Mouse (Mus musculus): ENCODE results near the gene Gypa.
A peak's percentile ranks its signal among the peaks of the same experiment; 100 is the strongest.

Gypa gene

DNA sequence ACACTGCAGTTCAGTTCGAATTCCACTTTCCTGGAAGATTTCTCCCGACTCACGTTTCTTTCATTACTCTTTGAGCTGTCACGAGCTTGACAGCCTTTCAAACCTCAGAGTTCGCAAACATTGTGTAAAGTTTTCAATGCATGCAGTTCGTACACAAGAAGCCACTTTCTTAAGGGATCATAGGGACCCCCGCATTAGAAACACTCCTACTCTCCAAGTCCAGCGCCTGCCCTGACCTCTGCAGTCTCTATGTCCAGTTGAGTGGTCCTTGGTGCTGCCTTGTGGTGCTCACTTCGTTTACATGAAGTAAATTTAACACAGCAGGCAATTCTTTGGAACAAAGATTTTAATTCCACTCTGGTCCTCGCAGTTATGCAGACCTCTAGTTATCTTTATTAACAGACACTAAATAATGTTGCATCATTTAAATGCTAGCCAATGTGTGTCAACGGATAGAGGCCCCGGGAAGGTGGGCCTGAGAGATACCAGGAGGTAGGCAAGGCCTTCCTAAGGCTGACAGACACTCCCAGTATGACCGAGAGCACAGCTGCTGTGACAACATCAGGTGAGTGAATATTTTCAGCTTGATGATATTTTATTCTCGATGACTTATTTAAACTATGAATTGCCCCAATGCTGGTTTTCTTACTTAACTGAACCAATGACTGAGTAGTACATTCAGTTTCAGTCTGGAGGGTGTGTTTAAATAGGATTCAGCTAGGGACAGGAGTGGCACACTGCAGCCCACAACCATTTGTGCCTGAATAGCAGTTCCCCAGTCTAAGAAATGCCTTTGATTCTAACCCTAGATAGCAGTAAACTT, at the start of gene Gypa:
Gene Gypa (plus strand): TSS at position 259 of the 823 bp plus-strand sequence.
- DNase-seq (ENCODE audit: low spot score) = peak; percentile 97

DNA sequence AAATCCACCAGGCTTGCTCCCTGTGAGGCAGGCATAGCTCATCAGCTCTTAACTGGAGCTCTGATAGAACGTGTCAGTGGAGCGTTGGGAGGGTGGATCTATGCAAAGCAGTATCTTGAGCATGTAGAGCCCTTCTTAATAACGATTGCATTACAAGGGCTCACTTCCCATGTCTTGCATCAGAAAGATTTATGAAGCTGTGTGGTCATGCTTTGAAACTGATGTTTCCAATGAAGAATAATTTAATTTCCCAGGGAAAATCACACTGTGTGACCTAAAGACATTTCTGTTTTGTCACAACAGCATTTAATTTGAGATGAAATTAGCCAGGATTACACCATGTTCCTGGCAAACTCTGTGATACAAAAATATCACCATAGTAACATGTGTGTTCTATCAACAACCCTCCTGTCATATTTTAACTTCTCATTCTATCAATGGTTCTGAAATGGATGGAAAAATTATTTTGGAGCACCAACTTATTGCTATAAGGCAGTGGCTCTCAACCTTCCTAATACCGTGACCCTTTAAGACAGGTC, 49.0 kb upstream of the Gypa start:
- DNase-seq (ENCODE audit: low spot score) = no peak

DNA sequence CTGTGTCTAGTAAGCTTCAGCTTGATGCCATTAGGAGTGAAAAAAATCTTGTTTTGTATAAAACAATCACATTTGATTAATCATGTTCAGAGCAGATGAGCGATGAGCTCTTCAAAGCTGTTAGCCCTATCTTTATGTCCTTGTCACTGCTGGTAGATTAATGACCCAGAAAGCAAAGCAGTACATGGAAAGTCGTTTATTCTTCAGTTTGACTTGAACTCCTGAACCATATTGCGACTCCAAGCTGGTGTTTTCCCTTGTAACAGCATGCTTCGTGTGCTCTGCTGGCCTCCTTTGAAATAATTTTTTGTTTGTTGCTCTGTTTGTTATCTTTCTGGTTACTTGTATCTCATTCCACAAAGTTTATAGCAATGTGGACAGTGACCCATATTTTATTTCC, 46.4 kb upstream of the Gypa start:
- DNase-seq (ENCODE audit: low spot score) = no peak

DNA sequence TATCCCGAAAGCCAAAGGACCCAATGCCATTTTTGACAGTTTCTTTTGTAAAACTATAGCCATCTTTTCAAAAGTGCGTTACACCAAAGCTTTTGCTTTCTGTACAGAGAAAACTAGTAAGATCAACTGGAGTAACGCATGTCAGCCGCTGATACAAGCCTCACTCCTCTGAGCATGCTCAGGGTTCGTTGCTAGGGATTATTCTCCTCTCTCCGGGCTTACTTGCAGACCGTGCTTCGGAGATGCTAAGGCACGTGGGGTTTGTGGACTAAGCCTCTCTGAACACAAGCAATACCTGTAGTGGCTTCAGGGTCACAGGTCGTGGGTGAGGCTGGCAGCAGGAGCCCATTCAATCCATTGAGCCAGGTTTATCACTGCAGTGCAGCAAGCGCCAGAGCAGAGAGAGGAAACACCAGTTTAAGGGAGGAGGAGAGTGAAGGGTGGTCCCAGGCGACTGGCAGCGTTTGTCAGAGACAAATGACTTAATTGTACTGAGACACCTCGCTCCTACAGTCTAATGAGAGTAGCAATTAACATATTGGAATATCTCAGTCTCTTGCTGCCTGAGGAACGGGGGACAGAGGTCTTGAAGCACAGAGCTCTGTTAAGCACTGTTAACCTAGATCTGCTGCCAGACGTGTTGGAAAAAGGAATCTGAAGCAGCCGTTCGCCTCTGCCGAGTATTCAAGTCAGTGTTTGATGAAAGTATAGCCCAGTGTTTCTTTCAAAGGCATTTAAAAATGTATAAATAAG, 41.5 kb upstream of the Gypa start:
- no peak for DNase-seq (ENCODE audit: low spot score)

DNA sequence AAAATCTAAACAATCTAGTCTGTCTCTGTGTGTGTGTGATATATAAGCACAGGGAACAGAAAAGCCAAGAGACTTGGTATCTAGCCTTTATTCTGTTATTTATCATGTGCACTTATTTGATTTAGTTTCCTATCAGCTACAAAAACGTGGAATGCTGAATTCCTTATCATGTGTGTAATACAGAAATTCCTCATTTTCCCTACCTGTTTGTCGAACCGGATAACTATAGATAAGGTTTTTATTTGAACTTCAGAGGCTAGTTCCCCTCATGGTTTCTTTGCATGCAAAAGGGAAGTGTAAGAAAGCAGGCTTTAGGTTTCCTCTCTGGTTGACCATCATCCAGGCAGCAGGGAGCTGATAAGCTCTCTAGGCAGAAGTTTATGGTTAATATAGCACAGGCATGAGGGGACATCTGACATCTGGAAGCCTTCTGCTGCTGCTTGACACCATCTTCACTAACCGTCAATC, 30.1 kb upstream of the Gypa start:
- no peak for DNase-seq (ENCODE audit: low spot score)

DNA sequence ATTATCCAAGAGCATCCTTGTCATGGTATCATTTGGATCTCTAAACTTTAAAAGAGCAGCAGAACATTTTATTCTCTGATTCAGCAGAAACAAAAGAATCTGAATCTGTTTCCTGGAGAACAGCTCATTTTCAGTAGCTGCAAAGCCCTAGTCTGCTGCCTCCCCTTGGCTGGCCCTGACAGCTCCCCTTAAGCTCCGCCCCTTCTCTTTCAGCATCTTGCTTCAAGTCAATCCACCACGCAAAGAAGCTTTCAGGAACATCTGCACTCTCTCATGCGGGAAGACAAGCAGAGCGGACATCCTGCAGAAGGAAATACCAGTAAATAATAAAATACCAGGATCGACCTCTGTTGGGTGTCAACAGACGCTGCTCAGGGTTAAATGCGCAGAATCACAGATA, 18.6 kb upstream of the Gypa start:
- DNase-seq (ENCODE audit: low spot score) = no peak

DNA sequence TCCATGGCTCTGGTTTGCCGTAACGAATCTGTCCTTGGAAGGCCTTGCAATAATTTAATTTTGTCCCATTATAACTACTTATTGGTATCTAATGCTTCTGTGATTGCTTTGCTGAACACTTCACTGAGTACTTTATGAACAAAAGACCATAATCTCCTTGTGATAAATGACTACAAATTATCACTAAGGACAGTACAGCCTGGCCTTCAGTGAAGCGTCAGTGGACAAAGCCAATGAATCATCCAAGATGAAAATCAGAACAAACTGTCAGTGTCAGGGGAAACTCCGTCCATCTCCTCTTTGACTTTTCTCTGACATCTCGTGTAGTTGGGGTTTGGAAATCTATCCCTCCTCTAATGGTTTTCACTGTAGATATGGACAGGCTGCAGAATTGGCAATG, 15.4 kb upstream of the Gypa start:
- no peak for DNase-seq (ENCODE audit: low spot score)

DNA sequence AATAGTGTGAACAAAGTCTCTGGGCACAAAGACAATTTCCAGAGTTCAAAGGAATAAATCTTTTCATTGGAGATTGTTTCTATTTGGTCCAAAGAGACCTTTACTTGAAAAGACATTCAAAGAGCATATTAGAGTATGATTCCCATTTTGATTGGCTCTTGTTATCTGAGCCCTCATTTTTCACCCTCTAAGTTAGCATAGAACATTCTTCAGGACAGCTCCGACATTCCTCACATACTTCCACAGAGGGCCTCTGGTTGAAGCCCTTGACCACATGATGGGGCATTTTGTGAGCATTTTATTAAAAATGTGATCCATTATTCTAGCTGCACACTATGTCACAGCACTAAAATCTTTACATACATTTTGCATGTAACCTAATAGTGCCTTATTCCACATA, 14.5 kb upstream of the Gypa start:
- DNase-seq (ENCODE audit: low spot score) = no peak

DNA sequence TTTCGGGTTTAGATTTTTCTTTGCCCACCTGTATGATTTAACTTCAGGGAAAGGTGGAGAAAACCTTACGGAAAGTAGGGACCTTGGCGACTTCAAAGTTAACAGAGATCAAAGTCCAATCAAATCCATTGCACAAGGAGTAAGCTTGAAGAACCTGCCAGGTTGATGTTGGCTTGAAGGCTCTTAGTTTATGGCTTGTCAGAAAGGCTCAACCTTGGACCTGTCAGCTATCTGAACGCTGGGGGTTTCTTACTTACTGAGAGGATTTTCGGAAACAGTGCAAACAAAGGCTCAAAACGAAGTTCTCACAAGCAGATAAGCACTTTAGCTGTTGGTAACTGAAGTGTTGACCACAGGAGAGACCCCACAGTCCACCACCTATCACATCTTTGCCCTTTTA, 11.4 kb upstream of the Gypa start:
- no peak for DNase-seq (ENCODE audit: low spot score)

DNA sequence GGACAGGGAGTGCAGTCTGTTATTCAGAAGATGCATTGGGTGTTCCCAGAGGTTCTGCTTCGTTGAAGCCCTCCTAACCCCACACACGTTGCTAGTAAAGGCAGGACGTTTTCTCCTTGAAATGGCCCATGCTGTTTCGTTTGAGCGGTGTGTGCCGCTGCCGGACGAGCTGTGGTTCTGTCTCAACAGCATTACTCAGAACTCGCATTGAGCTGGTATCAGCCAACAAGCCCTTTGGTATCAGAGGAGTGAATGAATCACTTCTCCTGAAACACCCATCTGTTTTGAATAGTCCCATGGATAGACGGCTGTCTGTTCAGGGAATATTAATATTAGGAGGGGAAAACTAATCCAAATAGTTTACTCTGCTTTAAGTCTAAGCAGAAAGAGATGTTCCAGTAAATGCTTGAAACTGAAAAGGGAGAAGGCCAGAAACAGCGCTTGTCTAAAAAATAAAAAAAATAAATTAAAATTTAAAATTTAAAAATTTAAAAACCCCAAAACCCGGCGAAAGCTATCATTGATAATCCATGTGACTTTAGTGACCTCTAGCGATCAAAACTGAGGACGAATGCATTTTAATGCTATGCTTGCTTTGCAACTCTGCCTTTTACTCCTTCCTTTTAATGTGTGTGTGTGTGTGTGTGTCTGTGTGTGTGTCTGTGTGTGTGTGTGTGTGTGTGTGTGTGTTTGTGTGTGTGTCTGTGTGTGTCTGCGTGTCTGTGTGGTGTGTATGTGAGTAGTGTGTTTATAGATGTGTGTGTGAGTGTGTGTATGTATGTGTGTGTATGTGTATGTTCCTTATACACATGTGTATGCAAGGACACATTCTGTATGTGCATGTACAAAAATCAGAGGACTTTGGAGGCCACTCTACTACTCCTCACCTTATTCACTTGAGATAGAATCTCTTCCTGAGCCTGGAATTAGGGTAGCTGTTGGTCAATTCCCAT, 10.5 kb upstream of the Gypa start:
- no peak for DNase-seq (ENCODE audit: low spot score)

DNA sequence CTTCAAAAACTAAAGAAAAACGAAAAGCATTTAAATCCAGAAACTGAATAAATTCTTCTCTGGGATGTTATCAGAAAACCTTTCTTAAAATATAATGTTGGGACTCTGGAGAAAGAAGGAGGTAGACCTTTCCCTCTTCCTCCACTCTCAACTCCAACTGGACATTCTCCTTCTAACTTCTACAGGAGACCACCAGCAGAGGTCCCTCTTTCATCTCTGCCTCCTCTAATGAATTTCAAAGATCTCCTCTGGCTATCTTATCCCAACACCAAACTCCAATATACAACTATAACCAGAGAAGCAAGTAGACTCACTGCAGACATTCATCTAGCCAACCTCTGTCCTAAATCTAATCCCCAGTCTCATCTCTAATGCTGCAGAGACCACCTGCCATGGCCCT, 2.0 kb upstream of the Gypa start:
- no peak for DNase-seq (ENCODE audit: low spot score)

DNA sequence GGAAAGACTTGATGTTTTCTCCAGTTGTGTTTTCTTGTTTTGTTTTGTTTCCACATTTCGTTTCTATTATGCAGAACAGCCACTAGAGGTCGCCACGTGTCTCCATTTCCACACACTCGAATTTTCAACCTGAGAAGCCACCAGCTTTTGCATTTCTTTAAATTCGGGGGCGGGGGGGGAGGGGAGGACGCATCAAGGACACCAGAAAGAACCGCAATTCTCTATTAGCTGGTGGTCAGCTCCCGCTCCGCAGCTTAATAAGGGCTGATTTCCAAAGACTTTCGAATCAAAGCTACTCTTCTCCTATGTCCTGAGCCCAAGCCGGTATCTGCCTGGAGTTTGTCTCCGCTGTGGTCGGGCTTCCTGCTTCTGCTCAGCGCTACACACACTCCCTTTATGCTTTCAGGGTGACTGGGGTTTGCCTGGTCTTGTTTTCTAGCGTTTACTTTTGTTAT, 567 bp upstream of the Gypa start:
- DNase-seq (ENCODE audit: low spot score) = peak; percentile 86

DNA sequence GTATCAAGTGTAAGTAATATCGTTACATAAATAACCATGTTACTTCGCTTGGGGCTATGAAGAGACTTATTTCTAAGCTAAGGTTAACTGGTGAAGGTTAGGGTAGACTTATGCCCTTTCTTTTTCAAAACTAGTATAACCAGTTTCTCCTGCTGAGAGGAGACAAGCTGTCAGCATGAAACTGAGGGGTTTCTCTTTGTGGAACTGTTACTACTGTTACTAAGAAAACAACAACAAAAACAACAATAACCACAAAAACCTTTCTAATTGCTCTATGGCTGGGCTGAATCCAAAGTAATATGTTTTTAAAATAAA, 722 bp downstream of the Gypa start:
- DNase-seq (ENCODE audit: low spot score) = no peak

DNA sequence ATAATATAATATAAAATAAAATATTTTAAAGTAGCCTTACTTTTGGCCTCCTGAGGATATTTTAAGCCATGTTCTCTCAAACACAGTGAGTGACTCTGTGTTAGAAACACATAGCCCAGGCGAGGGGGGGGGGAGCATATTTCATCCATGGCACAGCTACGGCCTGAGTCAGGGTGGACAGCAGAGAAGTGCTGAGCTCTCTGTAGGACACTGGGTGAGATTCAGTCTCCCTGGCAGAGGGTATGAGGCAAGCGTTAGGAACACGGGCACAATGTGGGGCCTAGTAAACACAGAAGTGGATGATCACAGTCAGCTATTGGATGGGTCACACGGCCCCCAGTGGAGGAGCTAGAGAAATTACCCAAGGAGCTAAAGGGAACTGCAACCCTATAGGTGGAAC, 1.2 kb downstream of the Gypa start:
- DNase-seq (ENCODE audit: low spot score) = no peak

DNA sequence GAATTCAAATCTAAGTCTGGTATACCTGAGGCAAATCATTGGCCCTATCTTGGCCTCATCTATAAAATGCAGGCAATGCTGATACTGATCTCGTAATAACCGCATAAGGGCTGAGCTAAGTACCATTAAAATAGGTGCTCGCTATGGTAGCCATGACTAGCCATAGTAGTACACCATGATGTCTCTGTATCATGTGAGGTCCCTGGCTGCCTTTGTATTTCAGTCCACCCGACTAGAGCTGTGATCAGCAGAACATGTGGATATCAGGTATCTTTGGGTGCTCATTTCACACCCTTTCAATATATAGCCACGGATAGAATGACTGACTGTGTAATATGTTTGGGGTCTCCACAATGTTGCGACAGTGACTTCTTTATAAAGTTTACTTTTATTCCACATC, 1.9 kb downstream of the Gypa start:
- DNase-seq (ENCODE audit: low spot score) = no peak

DNA sequence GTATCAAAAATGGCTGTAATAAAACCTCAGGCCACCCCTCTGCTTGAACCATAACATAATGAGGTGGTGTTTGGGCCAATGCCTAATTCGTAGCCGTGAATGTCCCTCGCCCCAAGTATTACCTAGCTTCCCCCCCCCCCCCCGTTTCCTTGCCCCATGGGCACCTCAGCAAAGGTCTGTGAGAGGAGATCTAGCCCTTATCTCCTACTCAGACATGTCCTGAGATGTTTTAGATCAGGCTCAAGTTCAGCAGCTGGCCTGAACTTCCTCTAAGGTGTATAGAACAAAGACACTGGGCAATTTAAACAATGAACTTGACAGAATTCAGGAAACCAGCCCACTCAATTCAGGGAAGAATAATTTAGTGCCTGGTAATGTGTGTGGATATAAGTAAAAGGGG, 3.7 kb downstream of the Gypa start:
- no peak for DNase-seq (ENCODE audit: low spot score)

DNA sequence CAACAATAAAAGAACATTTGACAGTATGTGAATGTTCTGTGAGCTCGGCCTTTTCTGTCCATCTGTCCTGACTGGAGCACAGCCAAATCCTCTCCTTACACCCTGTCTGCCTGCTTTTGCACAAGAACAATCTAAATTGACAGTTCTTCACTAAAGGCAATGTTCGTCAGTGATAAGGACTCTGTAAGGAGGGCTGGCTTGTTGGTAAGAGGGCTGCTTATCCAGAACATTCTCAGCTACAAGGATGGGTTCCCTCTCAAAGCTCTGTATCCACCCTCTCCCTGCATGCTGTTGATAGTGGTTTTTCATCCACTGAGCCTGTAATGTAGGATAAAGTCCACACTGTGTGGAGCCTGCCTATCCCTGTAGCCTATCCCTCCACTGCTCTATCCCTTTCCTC, 6.7 kb downstream of the Gypa start:
- DNase-seq (ENCODE audit: low spot score) = peak; percentile 90

DNA sequence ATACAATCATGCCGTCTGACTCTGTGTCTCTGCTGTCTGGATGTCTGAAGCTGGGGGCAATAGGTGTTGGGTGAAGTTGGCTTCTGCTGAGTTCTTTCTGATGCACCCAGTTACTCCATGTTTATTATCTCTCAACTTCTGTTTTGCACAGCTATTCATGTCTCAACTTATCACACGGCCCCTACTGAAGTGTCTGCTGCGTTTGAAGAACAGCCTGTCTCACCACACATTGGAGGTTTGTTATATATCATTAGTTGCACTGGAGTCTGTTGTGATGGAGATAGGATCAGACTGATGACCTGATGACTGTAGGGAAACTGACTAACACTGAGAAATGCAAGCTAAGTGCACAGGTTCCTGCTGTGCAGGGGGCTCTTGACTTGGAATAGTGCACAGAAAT, 7.2 kb downstream of the Gypa start:
- DNase-seq (ENCODE audit: low spot score) = no peak

DNA sequence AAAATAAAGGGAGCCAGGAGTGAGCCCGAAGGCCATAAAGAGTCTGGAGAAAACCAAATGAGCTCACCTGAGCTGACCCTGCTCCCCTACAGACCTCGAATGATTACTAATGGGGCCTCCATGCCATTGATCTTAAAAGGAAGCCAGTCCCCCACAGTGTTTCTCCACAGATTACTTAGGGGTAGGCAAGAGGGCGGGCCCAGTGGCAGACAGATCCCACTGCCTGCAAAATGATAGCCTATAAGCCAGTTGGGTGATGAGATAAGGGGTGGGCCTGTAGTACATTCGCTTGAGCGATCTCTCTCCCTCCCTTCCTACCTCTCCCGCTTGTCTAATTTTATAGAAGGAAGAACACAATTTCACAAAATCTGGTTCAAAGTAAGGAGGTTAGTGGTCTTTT, 7.7 kb downstream of the Gypa start:
- DNase-seq (ENCODE audit: low spot score) = peak; percentile 86

DNA sequence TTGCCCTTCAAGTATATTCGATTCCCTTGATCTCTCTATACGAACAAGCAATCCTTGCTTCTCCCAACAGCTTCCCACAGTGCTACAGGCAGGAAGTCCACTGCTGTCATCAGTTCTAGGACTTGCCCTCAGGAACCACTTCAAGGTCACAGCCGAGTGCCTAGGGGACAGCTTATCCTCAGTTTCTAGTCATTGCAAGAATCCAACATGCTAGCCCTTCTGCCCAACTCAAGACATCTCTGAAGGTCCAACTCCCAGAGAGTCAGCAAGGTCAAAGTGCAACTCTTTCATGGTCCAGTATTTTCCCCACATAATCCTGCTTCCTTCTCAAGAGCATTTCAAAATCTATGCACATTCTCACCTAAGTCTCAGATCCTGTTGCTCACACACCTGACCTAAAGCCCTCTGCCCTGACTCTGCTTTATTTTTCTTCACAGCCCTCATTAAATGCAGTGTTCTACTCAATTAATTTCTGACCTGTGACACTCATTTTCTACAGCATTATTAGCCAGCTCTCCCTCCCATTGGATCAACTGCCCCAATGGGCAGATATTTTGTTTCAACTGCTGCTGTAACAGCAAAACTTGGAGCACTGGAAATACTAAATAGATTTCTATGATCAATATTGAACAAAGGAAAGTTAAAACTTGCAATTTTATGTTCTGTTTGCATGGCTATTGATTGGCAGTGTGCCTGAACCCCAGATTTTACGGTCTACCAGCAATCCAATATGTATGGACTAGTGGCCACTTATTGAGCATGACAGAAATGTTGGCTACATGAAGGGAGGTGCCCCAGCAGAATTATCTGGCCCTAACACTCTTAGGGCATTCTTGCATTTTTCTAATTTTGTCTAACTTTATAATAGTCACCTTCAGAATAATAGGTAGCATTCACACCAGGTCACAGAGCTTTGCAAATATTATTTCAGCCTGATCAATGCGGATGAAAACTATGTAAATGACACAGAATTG, 33.1 kb downstream of the Gypa start:
- DNase-seq (ENCODE audit: low spot score) = no peak

DNA sequence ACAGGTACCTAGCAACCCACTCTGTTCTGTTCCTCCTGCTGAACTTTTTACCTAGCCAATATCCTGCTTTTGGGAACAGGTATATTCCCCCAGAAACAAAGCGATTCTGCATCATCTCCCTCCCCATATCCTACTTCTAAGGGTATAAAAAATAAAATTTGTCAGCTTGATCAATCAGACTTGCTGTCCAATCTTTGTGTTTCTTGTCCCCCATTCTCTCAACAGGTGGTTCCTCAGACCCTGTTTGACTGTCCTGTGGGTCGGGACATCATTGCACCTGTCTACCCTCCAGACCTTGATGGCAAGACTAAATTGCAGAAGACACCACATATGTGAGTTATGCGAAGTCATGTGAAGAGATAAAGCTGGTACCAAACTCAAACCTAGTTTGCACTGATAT, 48.3 kb downstream of the Gypa start:
- DNase-seq (ENCODE audit: low spot score) = no peak
